Mouse (Mus musculus) left cerebral cortex, adult 2 months (tissue): ENCODE measurements around the gene S1pr5. TPM values are rescaled to one million over a fixed set of nuclear protein-coding genes. Genes with fewer than 3 reads are reported as not detected.
"Not testable (repeated sequence)": the region's sequence is repeated elsewhere in the genome, so short reads cannot be mapped to it uniquely, and the experiment has no call there.

ENCODE experiments used
- DNase-seq, 2 experiments: peaks; one replicate each; pipeline ENCODE4 v3.0.0; 2021 to 2022; ENCODE audit warnings: low spot score in 2 of 2, mixed read lengths in 1 of 2; ENCODE audit errors: extremely low spot score in 1 of 2
- H3K27ac ChIP-seq: fragments of 200-600 bp; 2 replicates; pipeline ENCODE4 v1.8.1; 2022
- H3K4me3 ChIP-seq: fragments of 200-600 bp; 2 replicates; pipeline ENCODE4 v1.8.1; 2022
- CTCF ChIP-seq: fragments of 200-600 bp; IDR thresholded peaks from 2 replicates; pipeline ENCODE4 v1.8.1; 2022; ENCODE audit warnings: antibody characterized with exemption, mild to moderate bottlenecking, moderate library complexity
- intact Hi-C: fragments of 180-260 bp; cut with DNase I; formaldehyde crosslinking; loops from one replicate; pipeline ENCODE4 v1.15.1; 2025
- long read RNA-seq, 2 experiments: library from polyadenylated mRNA; stranded (forward); transcript quantifications; one replicate each; pipeline ENCODE4 v2.0.0; 2021; ENCODE audit warnings: borderline mapping rate in 2 of 2
- total RNA-seq, 2 experiments: library from RNA; stranded (reverse); gene quantifications; 2 replicates each; pipeline ENCODE4 v1.2.3; 2021

Gene S1pr5
- 1 to 10 TPM; 6.8 to 8.3 TPM for total RNA-seq
- long read RNA-seq, experiment 1, transcript S1pr5-201 (3 exons, 2,500 nt) = major isoform, 13 of 31 reads
- long read RNA-seq, experiment 1, partial matches to known transcripts = 16 of 31 reads
- long read RNA-seq, experiment 1, other reads (novel, unspliced or antisense) = 2 of 31 reads
- long read RNA-seq, experiment 2, transcript S1pr5-201 (3 exons, 2,500 nt) = major isoform, 8 of 19 reads
- long read RNA-seq, experiment 2, partial matches to known transcripts = 10 of 19 reads
- long read RNA-seq, experiment 2, other reads (novel, unspliced or antisense) = 1 of 19 reads

GRCm38 (mm10) chr9:21248326-21248725, at the start of gene S1pr5:
Gene S1pr5, minus strand, starts transcription at chr9:21248443.
- Histone ChIP-seq H3K4me3 (peak within 1 kb of the TSS; percentile 16), H3K27ac (peak within 1 kb of the TSS; percentile 69)
- TF ChIP-seq CTCF = no peak
- intact Hi-C loops = no loop called here
- peak in 1 of 2 experiments; percentile 48 for DNase-seq

GRCm38 (mm10) chr9:21292271-21292670, 44.0 kb upstream of the S1pr5 start:
- Histone ChIP-seq H3K4me3 (no peak overlapping the region), H3K27ac (no peak overlapping the region)
- intact Hi-C loops = loop anchor here (5.0 kb wide), 1 partner anchor 75 kb away; the partner anchor contains the start of gene Ilf3
- no peak for TF ChIP-seq CTCF
- no peak for DNase-seq

GRCm38 (mm10) chr9:21291868-21292267, 43.6 kb upstream of the S1pr5 start:
- not testable (repeated sequence) for H3K27ac ChIP-seq
- intact Hi-C loops = loop anchor here (1.0 to 5.0 kb wide), 2 partner anchors 27 to 75 kb away; partner anchors contain the start of genes Atg4d and Ilf3

GRCm38 (mm10) chr9:21291022-21291787, 43.0 kb upstream of the S1pr5 start, which contains the start of gene Cdkn2d:
Gene Cdkn2d, minus strand, starts transcription at chr9:21291407.
- Histone ChIP-seq H3K4me3 (peak within 1 kb of the TSS; percentile 86), H3K27ac (peak within 1 kb of the TSS; percentile 95)
- intact Hi-C loops = loop anchor here (1.0 to 5.0 kb wide), 2 partner anchors 26 to 76 kb away; partner anchors contain the start of genes Atg4d and Ilf3
- peak; percentile 35 for TF ChIP-seq CTCF
- peak; percentile 99 to 100 for DNase-seq

More at GRCm38 (mm10) chr9:21291868-21292267, 43.6 kb upstream of the S1pr5 start:
- H3K4me3 ChIP-seq = peak overlapping the region; percentile 45
- DNase-seq = not testable (repeated sequence)

- TF ChIP-seq CTCF = no peak
- Histone ChIP-seq H3K27ac (peak overlapping the region; percentile 95), H3K4me3 (peak overlapping the region; percentile 86)
- no peak for DNase-seq
- intact Hi-C loops = loop anchor here (5.0 kb wide), 1 partner anchor 77 kb away; the partner anchor contains the start of gene Ilf3
Measured at GRCm38 (mm10) chr9:21290589-21290988, 42.3 kb upstream of the S1pr5 start.

- H3K27ac ChIP-seq = no peak overlapping the region
- H3K4me3 ChIP-seq = no peak overlapping the region
- no peak for DNase-seq
- intact Hi-C loops = loop anchor here (2.0 kb wide), 1 partner anchor 51 kb away; the partner anchor contains the start of gene Keap1
- TF ChIP-seq CTCF = no peak
Measured at GRCm38 (mm10) chr9:21289337-21289671, 41.1 kb upstream of the S1pr5 start.

GRCm38 (mm10) chr9:21288404-21289336, 40.4 kb upstream of the S1pr5 start:
- no peak for TF ChIP-seq CTCF
- peak overlapping the region; percentile 67 for H3K4me3 ChIP-seq
- H3K27ac ChIP-seq = peak overlapping the region; percentile 89
- intact Hi-C loops = loop anchor here (2.0 kb wide), 1 partner anchor 50 kb away; the partner anchor contains the start of gene Keap1
- no peak for DNase-seq

GRCm38 (mm10) chr9:21287571-21288402, 39.5 kb upstream of the S1pr5 start, which contains the start of gene Kri1:
Gene Kri1, minus strand, starts transcription at chr9:21287969.
- intact Hi-C loops = loop anchor here (2.0 kb wide), 1 partner anchor 49 kb away; the partner anchor contains the start of gene Keap1
- no peak; the same call in 1 of the 2 replicates for TF ChIP-seq CTCF
- H3K4me3 ChIP-seq = peak within 1 kb of the TSS; percentile 67
- DNase-seq = peak; percentile 95 to 96
- peak within 1 kb of the TSS; percentile 89 for H3K27ac ChIP-seq

- H3K4me3 ChIP-seq = peak overlapping the region; percentile 67
Measured at GRCm38 (mm10) chr9:21286753-21287152, 38.5 kb upstream of the S1pr5 start.

GRCm38 (mm10) chr9:21283994-21284393, 35.8 kb upstream of the S1pr5 start:
- Histone ChIP-seq H3K4me3 (no peak overlapping the region), H3K27ac (no peak overlapping the region)
- intact Hi-C loops = no loop called here
- DNase-seq = no peak
- no peak for TF ChIP-seq CTCF

More at GRCm38 (mm10) chr9:21286753-21287152, 38.5 kb upstream of the S1pr5 start:
- DNase-seq = no peak
- TF ChIP-seq CTCF = no peak
- intact Hi-C loops = no loop called here
- no peak overlapping the region for H3K27ac ChIP-seq
